Mouse (Mus musculus): Measurements from ENCODE around the gene 4930583I09Rik.
A peak's percentile ranks its signal among the peaks of the same experiment; 100 is the strongest.

The 4930583I09Rik gene

DNA sequence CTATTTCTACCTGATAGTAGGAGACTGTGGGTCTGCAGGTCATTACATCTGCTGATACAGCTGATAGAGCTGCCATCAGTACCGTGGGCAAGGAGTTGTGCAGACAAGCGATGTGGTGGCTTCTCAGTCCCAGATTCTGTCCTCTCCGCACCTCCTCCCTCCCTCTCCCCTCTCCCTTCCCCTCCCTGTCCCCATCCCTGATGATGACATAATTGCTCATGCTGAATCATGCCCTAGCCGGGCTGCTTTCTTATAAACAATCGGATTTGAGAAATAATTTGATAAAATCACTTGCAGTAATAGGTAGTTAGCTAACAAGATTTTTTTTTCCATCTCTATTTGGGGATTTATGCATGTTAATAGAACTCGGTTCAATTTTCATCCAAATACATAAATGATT is at the start of gene 4930583I09Rik:
Gene 4930583I09Rik (minus strand): TSS at position 144 of the 400 bp plus-strand sequence.
- DNase-seq (ENCODE audit: low read depth, low spot score), result no peak

GRCm38 (mm10) chr17:64876111-64876510 is 40.2 kb upstream of the 4930583I09Rik start:
- peak; percentile 29 for DNase-seq (ENCODE audit: low read depth, low spot score)

- peak; percentile 24 for DNase-seq (ENCODE audit: low read depth, low spot score)
These were observed 37.8 kb upstream of the 4930583I09Rik start for GRCm38 (mm10) chr17:64873651-64874072.

- no peak for DNase-seq (ENCODE audit: low read depth, low spot score)
These were observed 27.9 kb upstream of the 4930583I09Rik start for GRCm38 (mm10) chr17:64863817-64864216.

DNA sequence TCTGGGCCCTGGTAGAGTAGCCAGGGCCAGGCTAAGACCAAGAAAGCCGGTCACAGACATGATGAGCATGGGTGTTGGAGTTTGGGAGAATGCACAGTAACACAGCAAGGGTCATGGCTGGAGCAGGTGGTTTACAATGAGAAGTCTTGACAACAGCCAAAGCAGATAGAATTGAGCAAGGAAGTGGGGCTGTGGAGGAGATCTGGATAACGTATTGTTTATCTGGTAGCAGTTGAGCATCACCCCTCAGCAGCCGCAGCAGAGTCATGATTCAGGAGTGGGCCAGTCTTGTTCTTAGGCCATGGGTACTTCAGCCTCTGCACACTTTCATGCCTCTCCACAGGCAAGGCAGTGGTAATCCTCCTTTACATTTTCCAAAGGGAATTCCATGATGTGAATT is 25.1 kb upstream of the 4930583I09Rik start:
- DNase-seq (ENCODE audit: low read depth, low spot score), result no peak

DNA sequence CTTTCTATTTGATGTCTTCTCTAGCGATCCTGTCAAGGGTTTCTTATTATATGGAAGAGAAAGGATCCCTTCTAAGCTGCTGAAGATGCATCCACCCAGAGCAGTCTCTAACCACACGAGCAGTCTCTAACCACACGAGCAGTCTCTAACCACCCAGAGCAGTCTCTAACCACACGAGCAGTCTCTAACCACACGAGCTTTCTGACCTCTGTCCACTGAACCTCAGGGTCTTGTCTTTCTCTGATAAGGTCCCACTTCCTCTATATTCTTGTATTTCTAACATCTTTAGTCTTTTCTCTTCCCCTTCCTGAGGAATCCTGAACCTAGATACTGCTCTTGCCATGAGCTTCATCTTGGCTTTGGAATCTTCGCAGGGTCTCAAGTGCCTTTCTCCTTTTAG is 23.0 kb upstream of the 4930583I09Rik start:
- DNase-seq (ENCODE audit: low read depth, low spot score), result no peak

DNA sequence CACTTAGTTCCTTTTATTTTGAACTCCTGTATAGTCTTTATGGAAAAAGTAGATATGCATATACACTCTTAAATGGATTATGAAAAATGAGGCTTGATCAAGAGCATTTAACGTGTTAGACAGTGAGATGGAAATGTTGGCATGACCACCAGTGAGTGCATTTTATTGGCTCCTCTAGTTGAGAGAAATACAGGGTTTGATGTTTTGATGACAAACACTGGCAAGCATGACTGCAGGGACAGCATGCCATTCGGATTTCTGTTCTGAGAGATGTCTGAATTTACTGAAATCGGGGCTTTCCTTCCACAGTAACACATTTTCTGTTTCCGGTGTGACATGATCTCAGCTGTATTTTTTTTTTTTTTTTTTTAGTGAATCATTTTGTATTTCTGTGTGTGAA is 12.2 kb upstream of the 4930583I09Rik start:
- no peak for DNase-seq (ENCODE audit: low read depth, low spot score)

DNA sequence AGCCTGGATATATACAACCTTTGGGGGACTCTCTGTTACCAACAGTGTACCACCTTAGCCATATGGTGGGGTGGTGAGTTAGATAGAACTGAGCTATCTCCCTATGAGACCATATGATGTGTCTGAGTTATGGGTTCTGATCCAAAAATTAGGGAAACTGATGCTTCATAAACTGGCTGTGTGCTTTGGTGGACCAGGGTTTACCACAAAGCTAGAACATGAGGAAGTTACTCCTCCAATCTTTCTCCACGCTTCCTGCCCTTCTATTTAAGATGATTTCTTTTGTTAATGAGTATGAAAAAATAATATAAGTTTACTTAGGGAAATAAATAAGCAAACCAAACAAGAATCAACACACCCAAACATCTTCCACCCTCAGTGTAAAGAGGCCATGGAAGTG is 10.8 kb upstream of the 4930583I09Rik start:
- no peak for DNase-seq (ENCODE audit: low read depth, low spot score)

- DNase-seq (ENCODE audit: low read depth, low spot score), result peak; percentile 70
These were observed 1.0 kb upstream of the 4930583I09Rik start for GRCm38 (mm10) chr17:64836892-64837291.

GRCm38 (mm10) chr17:64836352-64836751 is 481 bp upstream of the 4930583I09Rik start:
- no peak for DNase-seq (ENCODE audit: low read depth, low spot score)

DNA sequence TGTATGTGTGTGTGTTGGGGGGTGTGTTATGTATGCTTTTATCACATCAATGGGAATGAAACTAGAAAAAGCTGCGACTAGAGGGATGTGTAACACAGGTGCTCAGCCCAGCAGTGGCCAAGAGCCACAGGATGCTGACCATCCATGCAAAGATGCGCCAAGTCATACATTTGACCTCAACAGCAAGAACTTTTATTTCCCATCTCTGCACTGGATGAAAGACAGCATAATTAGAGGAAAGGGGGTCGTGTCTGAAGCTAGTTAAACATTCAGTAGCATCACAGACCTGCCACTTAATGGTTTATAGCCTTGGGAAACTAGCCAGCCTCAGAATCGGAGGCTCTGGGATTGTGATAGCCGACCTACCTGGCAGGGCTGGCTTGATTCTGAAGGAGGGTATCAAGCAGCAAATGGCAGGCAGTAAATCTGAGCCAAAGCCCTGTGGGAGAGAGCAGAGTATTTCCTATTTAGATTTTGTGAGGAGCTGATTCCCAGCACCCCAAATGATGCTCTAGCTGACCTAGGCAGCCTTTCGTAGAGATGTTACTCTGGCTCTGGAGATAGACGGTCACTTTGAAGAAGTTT is 1.9 kb downstream of the 4930583I09Rik start:
- no peak for DNase-seq (ENCODE audit: low read depth, low spot score)

GRCm38 (mm10) chr17:64833071-64833470 is 2.8 kb downstream of the 4930583I09Rik start:
- DNase-seq (ENCODE audit: low read depth, low spot score), result peak; percentile 88

GRCm38 (mm10) chr17:64827482-64827881 is 8.4 kb downstream of the 4930583I09Rik start:
- no peak for DNase-seq (ENCODE audit: low read depth, low spot score)

GRCm38 (mm10) chr17:64826843-64827242 is 9.0 kb downstream of the 4930583I09Rik start:
- no peak for DNase-seq (ENCODE audit: low read depth, low spot score)

GRCm38 (mm10) chr17:64822561-64822960 is 13.3 kb downstream of the 4930583I09Rik start:
- no peak for DNase-seq (ENCODE audit: low read depth, low spot score)

- DNase-seq (ENCODE audit: low read depth, low spot score), result no peak
These were observed 14.9 kb downstream of the 4930583I09Rik start for GRCm38 (mm10) chr17:64820841-64821593.

GRCm38 (mm10) chr17:64816298-64816697 is 19.6 kb downstream of the 4930583I09Rik start:
- peak; percentile 66 for DNase-seq (ENCODE audit: low read depth, low spot score)

DNA sequence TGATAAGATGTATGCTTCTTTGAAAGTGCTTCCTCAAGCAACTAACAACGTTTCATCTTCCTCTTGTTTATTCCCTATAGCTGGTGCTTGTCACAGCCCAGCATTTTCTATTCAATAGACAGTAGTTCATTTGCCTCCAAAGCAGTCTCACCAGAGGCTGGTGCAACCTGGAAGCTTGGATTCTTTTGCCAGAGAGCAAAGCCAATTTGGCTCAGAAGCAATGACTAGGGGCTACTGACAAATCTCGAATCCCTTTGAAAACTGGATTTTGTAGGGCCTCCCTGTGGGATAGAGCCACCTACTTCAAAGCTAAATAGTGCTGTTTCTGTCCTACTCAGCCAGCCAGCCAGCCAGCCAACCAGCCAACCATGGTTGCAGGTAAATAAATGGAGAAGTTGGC is 20.1 kb downstream of the 4930583I09Rik start:
- peak; percentile 50 for DNase-seq (ENCODE audit: low read depth, low spot score)

DNA sequence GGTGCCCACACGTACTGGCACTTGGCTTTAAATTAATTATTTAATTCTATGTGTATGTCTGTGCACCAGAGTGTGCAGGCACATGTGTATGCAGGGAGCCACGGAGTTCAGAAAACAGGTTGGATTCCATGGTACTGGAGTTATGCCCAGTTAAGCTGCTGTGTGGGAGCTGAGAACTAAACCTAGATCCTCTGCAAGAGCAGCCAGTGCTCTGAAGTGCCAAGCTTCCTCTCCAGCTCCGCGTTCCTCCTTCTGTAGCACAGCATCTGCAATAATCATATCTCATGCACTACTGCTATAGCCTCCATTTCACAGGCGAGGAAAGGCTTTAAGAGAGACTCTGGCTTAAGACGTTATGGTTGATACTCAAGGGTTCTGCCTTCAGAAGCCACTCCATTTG is 22.3 kb downstream of the 4930583I09Rik start:
- DNase-seq (ENCODE audit: low read depth, low spot score), result peak; percentile 56

GRCm38 (mm10) chr17:64806035-64806589 is 29.8 kb downstream of the 4930583I09Rik start:
- DNase-seq (ENCODE audit: low read depth, low spot score), result peak; percentile 43

DNA sequence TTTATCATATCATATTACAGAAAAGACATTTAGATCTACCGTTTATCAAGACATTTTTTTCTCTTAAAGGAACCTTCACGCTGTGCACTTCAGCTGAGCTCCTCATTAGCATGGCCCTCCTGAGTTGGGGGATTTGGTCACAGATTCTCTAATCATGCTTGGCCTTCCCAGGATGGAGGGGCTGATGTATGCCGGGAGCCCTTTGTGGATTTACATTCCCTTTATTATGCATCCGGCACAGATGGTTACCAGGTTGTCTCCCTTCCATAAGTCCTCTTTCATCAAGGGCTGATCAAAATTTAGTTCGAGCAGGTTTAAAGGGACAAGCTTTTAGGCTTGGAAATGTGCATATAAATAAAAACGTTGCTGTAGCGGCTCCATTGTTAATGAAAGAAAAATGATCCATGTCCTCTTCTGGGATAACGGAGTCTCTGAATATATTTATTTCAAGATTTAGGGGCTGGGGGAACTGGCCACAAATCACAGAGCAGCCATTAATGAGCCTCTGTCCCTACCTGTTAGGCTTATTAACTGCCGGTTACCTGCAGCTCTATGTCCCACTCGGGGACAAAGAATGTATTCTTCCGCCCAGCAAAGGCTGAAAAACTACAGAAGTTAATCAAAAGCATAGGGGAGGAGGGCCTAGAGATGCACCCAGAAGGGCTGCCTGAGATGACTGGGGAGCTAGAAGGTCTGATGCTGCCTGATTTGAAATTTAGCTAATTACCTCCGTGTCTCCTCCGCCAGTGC is 31.3 kb downstream of the 4930583I09Rik start:
- no peak for DNase-seq (ENCODE audit: low read depth, low spot score)

- DNase-seq (ENCODE audit: low read depth, low spot score), result no peak
These were observed 33.0 kb downstream of the 4930583I09Rik start for GRCm38 (mm10) chr17:64802956-64803275.
